Mouse (Mus musculus) CD4-positive, CD25-positive, alpha-beta regulatory T cell, adult 2 months (primary cell): Measurements from ENCODE around the gene Fubp1.

Source experiments
- DNase-seq: peaks from one replicate; pipeline ENCODE4 v3.0.0-alpha.2; 2012; ENCODE audit warnings: low read depth, low spot score

The Fubp1 gene

DNA sequence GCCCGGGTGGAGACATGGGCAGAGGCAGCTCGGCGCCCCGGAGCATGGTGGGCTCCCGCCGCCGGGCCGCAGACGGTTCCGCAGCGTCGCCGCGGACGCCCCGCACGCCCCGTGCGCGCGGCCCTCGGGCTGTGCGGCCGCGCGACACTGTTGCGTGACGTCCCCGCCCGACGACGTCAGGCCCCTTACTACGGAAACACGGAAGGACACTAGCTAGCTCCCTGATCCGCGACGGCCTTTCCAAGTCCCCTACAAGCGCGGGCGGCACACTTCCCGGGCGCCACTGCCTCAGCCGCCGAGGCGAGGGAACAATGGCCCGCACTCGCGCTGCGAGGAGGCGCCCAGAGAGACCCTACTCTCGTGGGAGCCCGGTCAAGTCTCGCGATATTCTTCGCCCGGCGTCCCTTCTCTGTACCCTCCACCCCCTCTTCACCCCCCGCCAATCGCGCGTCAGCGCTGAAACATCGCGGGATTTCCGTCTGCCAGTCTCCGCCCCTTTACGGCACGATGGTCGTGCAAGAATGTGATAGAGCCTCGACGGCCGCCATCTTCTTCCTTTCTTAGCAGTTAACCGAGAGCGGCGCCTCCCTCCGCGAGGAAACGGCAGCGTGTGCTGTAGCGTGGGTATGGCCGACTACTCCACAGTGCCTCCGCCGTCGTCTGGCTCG is at the start of gene Fubp1, which contains the start of gene Dnajb4:
Gene Fubp1, plus strand, starts transcription at position 456 of the 668 bp plus-strand sequence.
Gene Dnajb4, minus strand, starts transcription at position 336 of the 668 bp plus-strand sequence.
- peak; percentile 100 for DNase-seq

DNA sequence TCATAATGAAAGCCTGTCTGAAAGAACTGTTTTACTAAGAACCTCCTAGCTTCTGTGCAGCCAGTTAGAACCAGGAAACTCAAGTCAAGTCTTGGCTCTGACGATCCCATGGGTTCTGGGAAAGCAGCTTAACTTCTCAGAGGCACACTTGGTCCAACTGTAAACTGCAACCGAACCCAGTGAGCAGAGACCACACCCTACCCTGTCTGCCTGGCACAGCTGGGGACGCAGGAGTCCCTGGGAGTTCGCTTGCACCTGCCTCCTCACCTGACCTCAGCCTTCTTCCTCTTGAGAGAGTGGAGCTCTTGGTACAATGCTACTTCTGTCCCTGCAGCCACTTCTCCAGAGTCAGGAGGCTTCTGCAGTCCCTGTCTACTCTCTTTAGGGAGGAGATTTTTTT is 49.6 kb upstream of the Fubp1 start:
- no peak for DNase-seq

DNA sequence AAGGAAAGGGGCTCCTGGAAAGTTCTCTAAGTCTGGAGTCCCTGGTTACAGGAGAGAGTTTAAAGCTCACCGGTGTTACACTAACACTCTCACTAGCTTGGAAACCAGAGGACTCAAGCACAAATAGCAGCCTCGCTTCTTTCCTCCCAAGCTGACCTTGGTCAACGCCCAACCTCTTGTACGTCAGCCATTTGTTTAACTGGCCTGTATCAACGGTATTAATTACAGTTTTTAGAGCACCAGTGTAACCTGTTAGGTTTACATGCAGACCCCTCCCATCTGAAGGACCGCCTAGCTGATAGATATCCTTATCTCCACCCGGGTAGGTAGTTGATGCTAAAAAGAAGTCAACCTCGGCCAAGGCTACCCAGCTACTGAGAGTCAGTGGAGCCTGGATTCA is 46.9 kb upstream of the Fubp1 start:
- DNase-seq: no peak

GRCm38 (mm10) chr3:152165014-152165350 is 45.2 kb upstream of the Fubp1 start:
- no peak for DNase-seq

DNA sequence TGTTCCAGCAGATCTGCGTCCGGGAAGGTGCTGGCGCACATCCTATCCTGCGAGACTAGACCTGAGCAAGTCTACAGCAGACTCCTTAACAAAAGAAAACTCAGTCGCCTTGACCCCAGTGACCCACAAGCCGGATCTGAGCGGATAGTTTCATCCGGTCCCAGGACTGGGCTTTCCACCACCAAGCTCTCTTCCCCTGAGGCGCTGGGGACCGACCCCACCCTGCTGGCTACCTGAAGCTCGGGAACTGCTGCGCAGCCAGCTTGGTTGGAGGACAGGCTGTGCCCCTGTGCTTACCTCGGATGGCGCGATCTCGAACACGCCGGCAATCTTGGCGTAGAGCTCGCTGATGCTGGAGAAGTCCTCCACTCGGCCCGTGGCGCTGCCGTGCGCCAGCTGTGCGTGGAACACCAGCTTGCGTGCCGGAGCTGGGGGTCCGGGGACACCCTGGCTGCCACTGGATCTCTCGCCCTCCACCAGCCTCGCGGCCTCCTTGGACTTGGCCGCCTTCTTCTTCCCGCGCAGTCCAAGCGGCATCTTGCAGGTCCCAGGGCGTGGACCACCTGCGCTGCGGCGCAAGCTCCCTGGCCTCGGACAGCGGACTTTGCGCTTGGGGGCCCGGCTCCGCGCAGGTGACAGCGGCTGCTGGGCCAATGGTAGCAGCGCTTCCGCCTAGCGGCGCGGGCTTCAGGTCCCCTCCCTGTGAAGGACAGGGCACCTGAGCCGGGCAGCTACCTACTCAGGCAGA is 44.7 kb upstream of the Fubp1 start:
- peak; percentile 21 for DNase-seq

DNA sequence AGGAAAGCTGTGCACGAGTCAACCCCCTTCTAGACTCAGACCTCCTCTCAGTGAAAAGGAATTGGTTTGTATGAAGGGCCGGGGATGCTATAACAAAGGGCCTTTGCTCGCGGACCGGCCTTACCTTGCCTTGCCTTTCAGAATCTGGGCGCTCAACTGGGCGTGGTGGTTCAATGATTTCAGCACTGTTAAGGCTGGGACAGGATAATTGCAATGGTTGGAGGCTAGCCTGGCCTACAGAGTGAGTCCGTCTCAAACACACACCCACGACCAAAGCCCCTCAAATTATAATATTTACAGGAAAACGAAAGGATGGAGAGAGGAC is 44.2 kb upstream of the Fubp1 start, which contains the start of gene Gipc2:
Gene Gipc2, minus strand, starts transcription at position 132 of the 325 bp plus-strand sequence.
- DNase-seq: no peak

DNA sequence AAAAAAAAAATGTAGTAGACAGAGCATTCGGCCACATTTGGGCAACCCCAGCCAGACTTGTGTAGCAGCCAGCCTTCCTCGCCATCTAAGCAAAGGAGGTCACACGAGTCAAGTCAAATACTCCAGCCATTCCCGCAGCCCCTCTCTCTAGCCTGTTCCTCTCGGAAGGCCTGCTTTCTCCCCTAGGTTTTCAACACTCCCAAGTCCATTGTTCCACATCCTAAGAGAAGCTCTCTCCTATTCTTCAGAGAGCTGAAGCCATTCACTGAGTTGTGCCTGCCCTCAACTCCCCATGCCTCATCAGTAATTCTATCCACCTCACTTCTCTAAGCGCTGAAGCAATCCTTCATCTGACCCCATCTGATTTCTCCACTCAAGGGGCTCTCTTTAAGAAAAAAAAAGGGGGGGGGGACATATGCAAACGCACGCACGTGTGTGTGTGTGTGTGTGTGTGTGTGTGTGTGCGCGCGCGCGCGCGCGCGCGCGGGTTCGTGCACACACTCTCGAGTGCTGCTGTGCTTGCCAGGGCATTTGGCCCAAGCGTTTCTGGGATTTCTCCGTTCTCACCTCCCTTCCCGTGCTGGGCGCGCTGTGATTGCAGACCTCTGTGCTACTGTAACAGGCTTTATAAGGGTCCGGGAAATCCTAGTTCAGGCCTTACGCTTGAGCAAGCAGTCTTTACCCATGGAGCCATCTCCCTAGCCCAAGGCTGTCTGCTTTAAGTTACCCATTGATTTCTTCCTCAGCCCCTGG is 43.3 kb upstream of the Fubp1 start:
- DNase-seq: no peak

GRCm38 (mm10) chr3:152168007-152168406 is 42.2 kb upstream of the Fubp1 start:
- DNase-seq: no peak

GRCm38 (mm10) chr3:152170407-152170806 is 39.8 kb upstream of the Fubp1 start:
- DNase-seq: no peak

DNA sequence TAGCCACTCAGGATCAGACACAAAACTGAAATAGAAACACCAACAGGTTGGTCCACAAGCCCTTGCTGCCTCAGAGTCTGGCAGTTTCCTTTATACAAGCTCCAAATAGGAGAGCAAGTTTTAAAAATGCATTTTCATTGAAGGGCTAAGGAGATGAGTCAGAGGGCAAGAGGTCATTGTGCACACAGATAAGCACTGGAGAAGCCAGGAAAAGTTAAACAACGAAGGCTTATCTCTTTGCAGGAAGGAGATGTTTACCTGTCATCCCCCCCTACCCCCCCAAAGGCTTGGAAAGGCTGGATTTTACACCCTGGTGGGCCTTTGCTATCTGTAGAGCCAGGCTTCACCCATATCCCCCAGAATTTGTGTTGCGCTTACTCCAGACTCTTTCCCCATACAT is 39.0 kb upstream of the Fubp1 start:
- DNase-seq: no peak

DNA sequence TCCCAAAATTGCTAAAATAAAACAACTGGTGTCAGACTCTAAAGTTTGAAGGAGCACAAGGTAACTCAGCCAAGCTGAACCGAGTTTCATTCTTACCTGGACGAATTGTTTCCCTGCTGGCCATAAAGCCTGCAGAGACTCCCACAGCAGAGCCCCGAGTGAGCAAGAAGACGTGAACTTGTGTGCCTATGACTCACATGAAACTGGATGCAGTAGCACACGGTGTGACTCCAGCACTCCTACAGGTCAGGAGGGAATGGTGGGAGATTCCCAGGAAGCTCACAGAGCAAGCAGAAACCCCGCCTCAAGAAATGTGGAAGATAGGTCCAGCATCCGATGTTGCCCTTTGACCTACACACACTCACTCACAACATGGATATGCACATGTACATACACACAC is 38.4 kb upstream of the Fubp1 start:
- DNase-seq: no peak

DNA sequence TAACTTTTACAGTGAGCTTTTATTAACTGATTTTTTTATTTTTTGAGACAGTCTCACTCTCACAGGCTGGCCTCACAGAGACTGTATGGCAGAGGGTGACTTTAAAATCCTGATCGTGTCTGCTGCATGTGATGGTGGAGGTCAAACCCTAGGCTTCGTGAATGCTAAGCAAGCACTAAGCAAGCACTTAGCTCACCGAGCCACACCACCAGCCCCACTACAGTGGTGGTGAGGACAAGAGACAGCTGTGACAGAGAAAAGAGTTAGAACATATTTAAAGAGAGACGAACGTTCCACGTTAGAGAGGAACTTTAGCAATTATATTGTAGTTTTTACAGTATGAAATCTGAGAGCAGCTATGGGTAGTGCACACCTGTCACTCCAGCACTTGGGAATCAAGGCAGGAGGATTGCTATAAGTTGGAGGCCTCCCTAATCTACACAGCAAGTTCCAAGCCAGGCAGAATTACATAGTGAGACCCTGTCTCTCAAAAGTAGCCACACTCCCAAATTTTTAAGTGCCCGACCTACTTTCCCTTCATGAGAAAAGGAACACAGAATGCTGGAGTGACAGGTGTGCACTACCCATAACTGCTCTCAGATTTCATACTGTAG is 37.8 kb upstream of the Fubp1 start:
- DNase-seq: no peak

GRCm38 (mm10) chr3:152178816-152179215 is 31.4 kb upstream of the Fubp1 start:
- no peak for DNase-seq

DNA sequence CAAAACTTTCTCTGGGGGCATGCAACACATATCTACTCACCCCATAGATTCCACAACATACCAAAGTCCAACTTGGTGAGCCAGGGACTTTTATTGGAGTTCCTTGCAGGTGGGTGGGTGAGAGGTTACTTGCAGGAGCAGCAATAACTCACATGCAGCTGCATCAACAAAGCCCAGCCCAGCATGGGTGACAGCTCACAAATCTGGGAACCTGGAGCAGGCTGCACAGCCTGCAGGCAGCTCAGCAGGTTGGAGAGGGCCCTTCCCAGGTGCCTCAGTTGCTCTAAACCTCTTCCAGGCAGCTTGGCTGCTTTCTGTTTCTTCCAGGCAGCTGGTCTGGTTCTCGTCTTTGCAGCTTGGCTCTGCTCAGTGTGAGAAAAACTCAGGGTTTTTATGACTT is 30.9 kb upstream of the Fubp1 start:
- DNase-seq: no peak

DNA sequence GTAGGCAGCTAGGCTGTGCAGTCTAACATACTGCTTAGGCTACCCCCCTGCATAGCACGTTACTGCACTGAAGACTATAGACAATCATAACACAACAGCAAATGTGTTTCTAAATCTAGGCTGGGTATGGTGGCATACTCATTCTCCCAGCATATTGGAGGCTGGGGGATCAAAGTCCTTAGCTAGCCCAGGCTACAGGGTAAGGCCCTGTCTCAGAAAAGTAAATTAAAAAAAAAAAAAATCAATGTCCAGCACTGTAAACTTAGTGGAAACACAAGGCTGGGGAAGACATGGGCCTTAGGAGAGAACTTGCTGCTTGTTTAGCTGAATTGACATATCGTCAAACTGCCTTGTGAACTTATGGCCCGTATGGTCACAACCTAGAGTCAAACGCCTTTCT is 29.6 kb upstream of the Fubp1 start:
- DNase-seq: no peak

- no peak for DNase-seq
Measured at GRCm38 (mm10) chr3:152183522-152183921, 26.7 kb upstream of the Fubp1 start.

DNA sequence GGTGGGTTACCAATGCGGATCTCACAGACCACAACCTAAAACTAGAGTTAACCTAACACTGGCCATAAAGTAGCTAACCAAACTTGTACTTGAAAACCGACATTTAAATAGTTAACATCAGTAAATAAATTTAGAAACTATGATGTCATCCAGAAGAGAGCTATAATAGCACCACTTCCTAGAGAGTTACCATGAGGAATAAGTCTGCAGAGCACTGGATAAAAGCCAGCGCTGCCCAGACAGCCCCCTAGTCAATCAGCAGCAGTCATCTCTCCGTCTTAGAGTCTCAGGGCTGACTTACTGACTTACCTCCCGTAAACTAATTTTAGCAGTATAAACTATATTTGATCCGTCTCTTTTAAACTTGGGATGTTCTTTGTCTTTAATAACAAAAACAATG is 24.1 kb upstream of the Fubp1 start:
- DNase-seq: no peak

DNA sequence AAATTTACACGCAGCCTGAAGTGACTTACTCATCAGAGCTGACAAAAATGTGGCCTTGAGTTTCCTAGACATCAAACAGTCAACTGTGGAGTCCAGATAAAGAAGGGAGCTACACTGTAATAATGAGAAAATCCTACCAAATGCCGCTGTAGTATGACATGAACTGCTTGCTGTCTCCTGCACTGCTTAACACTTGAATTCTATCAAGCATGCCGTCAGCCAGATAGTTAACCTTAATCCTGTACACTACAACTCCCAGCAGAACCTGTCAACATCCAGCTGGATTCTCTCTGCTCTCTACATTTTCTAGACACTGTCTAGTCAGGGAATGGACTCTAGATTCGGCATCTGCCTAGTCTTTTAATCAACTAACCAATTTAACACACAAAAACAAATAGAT is 20.9 kb upstream of the Fubp1 start:
- DNase-seq: no peak

DNA sequence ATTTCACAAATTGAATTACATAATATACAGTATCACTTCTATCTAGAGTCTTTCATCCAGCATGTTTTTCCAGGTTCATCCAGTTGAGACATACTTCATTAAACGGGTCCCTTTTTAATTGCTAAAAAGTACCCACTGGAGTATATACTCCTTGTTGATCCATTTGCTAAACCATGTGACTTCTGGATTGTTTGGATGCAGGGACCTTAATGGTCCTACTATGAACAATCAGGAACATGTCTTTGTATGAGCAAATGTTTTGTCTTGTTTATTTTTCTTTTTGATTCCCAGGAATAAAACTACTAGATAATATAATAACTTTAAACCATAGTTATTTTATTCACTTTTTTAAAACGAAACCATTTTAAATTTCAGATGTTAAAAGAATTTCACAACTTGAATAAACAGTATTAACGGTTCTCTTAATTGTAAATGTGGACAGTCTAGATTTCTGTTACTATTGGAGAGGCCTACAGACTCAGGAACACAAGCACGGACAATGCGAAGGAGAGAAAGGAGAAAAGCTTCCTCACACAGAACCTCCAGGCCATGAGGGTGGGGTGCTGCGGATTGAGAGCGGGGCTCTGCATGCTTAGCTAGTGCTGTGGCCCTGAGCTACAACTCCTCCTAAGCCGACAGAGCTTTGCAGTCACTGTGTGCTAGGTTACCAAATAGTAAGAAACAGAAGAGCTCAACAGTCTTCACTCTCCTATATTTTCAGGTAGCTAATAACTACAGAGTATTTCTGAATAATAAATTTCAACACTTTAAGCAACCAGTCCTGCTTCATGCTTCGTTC is 19.3 kb upstream of the Fubp1 start:
- no peak for DNase-seq

- DNase-seq: peak; percentile 33
Measured at GRCm38 (mm10) chr3:152191791-152192237, 18.4 kb upstream of the Fubp1 start.

GRCm38 (mm10) chr3:152192238-152192931 is 17.8 kb upstream of the Fubp1 start:
- peak; percentile 62 for DNase-seq
